Comparison of ENCODE assay signal across 26 mouse cellular contexts in genomic region chr7:120902931-120903330, GRCm38 (mm10). TPM values are rescaled to one million over a fixed set of nuclear protein-coding genes. Genes with fewer than 3 reads are reported as not detected.
DNase-seq lines count a peak whose midpoint lies in the region; ATAC-seq and TF ChIP-seq lines count a peak whose summit lies in the region.
"Had no signal": no experiment of that assay in that cellular context is flagged by ENCODE, and none has a peak within 500 bp of the region (broad histone marks: within the 10 kb centered on the region; RNA-seq: fewer than 3 reads in every experiment).

No protein-coding gene starts in this region.

- DNase-seq in forebrain, embryonic 14.5 days (ENCODE audit: low spot score): peak; percentile 20
- DNase-seq in forebrain, embryonic 11.5 days (ENCODE audit: low spot score): no peak
- no peak for DNase-seq in midbrain, embryonic 10.5 days (ENCODE audit: low spot score)
- no peak for DNase-seq in layer of hippocampus, adult 2 months (ENCODE audit: low spot score in 2 of 2)
- no peak for DNase-seq in left cerebral cortex, postnatal 25 days (ENCODE audit: low spot score in 2 of 2)
- DNase-seq: adrenal gland, postnatal 10 days; B cell, adult 2 months; cerebellum, adult 11 months; cerebellum, adult 9-10 months; cerebellum, postnatal 36 days; gastrocnemius, postnatal 36 days; heart, adult 18-20 months; heart, postnatal 36 days; kidney, adult 11 months; kidney, postnatal 14 days; right cerebral cortex, postnatal 25 days had no signal

- H3K9ac ChIP-seq in forebrain, embryonic 14.5 days (ENCODE audit: low read length): no peak overlapping the region
- H3K9ac ChIP-seq in forebrain, embryonic 11.5 days (ENCODE audit: low read length): no peak overlapping the region
- no peak overlapping the region for H3K9ac ChIP-seq in midbrain, embryonic 13.5 days (replicated peaks)
- H3K9ac ChIP-seq: embryonic facial prominence, embryonic 12.5 days; hindbrain, embryonic 13.5 days; limb, embryonic 13.5 days; lung, embryonic 15.5 days; stomach, embryonic 15.5 days had no signal

- no peak for TF ChIP-seq CTCF in layer of hippocampus, adult 2 months (conservative IDR thresholded peaks at IDR 0.05)

- 49% methylated on average over 3 of the region's 3 CpGs for WGBS in forebrain, embryonic 14.5 days
- WGBS in forebrain, embryonic 11.5 days: 67% methylated on average over 3 of the region's 3 CpGs
- 42% methylated on average over 3 of the region's 3 CpGs for WGBS in midbrain, embryonic 10.5 days
- WGBS in midbrain, embryonic 13.5 days: 23% methylated on average over 3 of the region's 3 CpGs

- H3K9me3 ChIP-seq in forebrain, embryonic 14.5 days (replicated peaks; ENCODE audit: control insufficient read depth, low read length): no peaks in the 10 kb centered on the region
- no peaks in the 10 kb centered on the region for H3K9me3 ChIP-seq in forebrain, embryonic 11.5 days (ENCODE audit: control insufficient read depth, low read length)
- H3K9me3 ChIP-seq in midbrain, embryonic 10.5 days (replicated peaks): no peaks in the 10 kb centered on the region
- no peaks in the 10 kb centered on the region for H3K9me3 ChIP-seq in midbrain, embryonic 13.5 days
- H3K9me3 ChIP-seq: embryonic facial prominence, embryonic 12.5 days; forebrain, embryonic 10.5 days; hindbrain, embryonic 13.5 days; limb, embryonic 13.5 days; lung, embryonic 15.5 days; stomach, embryonic 15.5 days had no signal

- no peaks in the 10 kb centered on the region for H3K27me3 ChIP-seq in forebrain, embryonic 14.5 days (replicated peaks; ENCODE audit: control insufficient read depth, insufficient read depth, low read length)
- H3K27me3 ChIP-seq in forebrain, embryonic 11.5 days (ENCODE audit: control insufficient read depth, insufficient read depth, low read length): no peaks in the 10 kb centered on the region
- H3K27me3 ChIP-seq in midbrain, embryonic 10.5 days (ENCODE audit: low read depth, poor library complexity, severe bottlenecking): no peaks in the 10 kb centered on the region
- no peaks in the 10 kb centered on the region for H3K27me3 ChIP-seq in midbrain, embryonic 13.5 days
- H3K27me3 ChIP-seq: CH12.LX; embryonic facial prominence, embryonic 12.5 days; hindbrain, embryonic 13.5 days; limb, embryonic 13.5 days; lung, embryonic 15.5 days; stomach, embryonic 15.5 days had no signal

- intact Hi-C loops in left cerebral cortex, postnatal 25 days (cut with DNase I): no loop called here

- no peak overlapping the region for H3K4me3 ChIP-seq in forebrain, embryonic 14.5 days (ENCODE audit: low read depth, low read length)
- no peak overlapping the region for H3K4me3 ChIP-seq in forebrain, embryonic 11.5 days (ENCODE audit: low read depth, low read length)
- H3K4me3 ChIP-seq in midbrain, embryonic 10.5 days: no peak overlapping the region
- no peak overlapping the region for H3K4me3 ChIP-seq in midbrain, embryonic 13.5 days (replicated peaks)
- no peak overlapping the region for H3K4me3 ChIP-seq in layer of hippocampus, adult 2 months
- H3K4me3 ChIP-seq: embryonic facial prominence, embryonic 12.5 days; forebrain, embryonic 10.5 days; hindbrain, embryonic 13.5 days; limb, embryonic 13.5 days; lung, embryonic 15.5 days; stomach, embryonic 15.5 days had no signal

- peak overlapping the region; percentile 39; the same call in 1 of the 2 replicates for H3K27ac ChIP-seq in forebrain, embryonic 14.5 days (ENCODE audit: low read depth, low read length)
- H3K27ac ChIP-seq in forebrain, embryonic 11.5 days (ENCODE audit: low read depth, low read length): no peak overlapping the region
- peak overlapping the region; percentile 72 for H3K27ac ChIP-seq in midbrain, embryonic 10.5 days (replicated peaks)
- peak overlapping the region; percentile 41 for H3K27ac ChIP-seq in midbrain, embryonic 13.5 days
- H3K27ac ChIP-seq in layer of hippocampus, adult 2 months: no peak overlapping the region
- H3K27ac ChIP-seq: embryonic facial prominence, embryonic 12.5 days; forebrain, embryonic 10.5 days; hindbrain, embryonic 13.5 days; limb, embryonic 13.5 days; lung, embryonic 15.5 days; stomach, embryonic 15.5 days had no signal

- ATAC-seq in forebrain, embryonic 14.5 days: no peak
- ATAC-seq in forebrain, embryonic 11.5 days (replicated peaks; ENCODE audit: low FRiP score): no peak
- peak; percentile 58 for ATAC-seq in midbrain, embryonic 13.5 days

- H3K36me3 ChIP-seq in forebrain, embryonic 14.5 days (ENCODE audit: control insufficient read depth, insufficient read depth, low read length): peaks cover 12% of the 10 kb centered on the region
- no peaks in the 10 kb centered on the region for H3K36me3 ChIP-seq in forebrain, embryonic 11.5 days (ENCODE audit: control insufficient read depth, insufficient read depth, low read length)
- peaks cover 11% of the 10 kb centered on the region for H3K36me3 ChIP-seq in midbrain, embryonic 10.5 days
- peaks cover 11% of the 10 kb centered on the region for H3K36me3 ChIP-seq in midbrain, embryonic 13.5 days

- H3K4me1 ChIP-seq in forebrain, embryonic 14.5 days (ENCODE audit: control insufficient read depth, insufficient read depth, low read length): no peaks in the 10 kb centered on the region
- H3K4me1 ChIP-seq in forebrain, embryonic 11.5 days (replicated peaks; ENCODE audit: control insufficient read depth, insufficient read depth, low read length): 0 out of 2 replicates have a peak, but pooled peaks cover 3% of the 10 kb centered on the region
- H3K4me1 ChIP-seq in midbrain, embryonic 10.5 days: peaks cover 28% of the 10 kb centered on the region
- H3K4me1 ChIP-seq in midbrain, embryonic 13.5 days (replicated peaks): peaks cover 17% of the 10 kb centered on the region
- H3K4me1 ChIP-seq: embryonic facial prominence, embryonic 12.5 days; lung, embryonic 15.5 days; stomach, embryonic 15.5 days had no signal

- no peak overlapping the region for H3K4me2 ChIP-seq in forebrain, embryonic 14.5 days (ENCODE audit: low read length)
- no peak overlapping the region for H3K4me2 ChIP-seq in forebrain, embryonic 11.5 days (ENCODE audit: low read depth, low read length, severe bottlenecking)
- H3K4me2 ChIP-seq in midbrain, embryonic 13.5 days (replicated peaks): no peak overlapping the region
- H3K4me2 ChIP-seq: embryonic facial prominence, embryonic 12.5 days; heart, embryonic 11.5 days; hindbrain, embryonic 13.5 days; limb, embryonic 13.5 days; liver, embryonic 11.5 days; lung, embryonic 15.5 days; stomach, embryonic 15.5 days had no signal

RNA-seq across cellular contexts. Expression of gene Polr3e, which starts 14.6 kb away (rescaled TPM):
- 22.7 and 23.2 TPM in 2 replicates for polyA plus RNA-seq in forebrain, embryonic 14.5 days (2014; fragmentation: Nextera tagmentation; extraction: Ambion mirVana)
- 27.1 and 29.1 TPM in 2 replicates for polyA plus RNA-seq in forebrain, embryonic 11.5 days (2014; fragmentation: Nextera tagmentation; extraction: Ambion mirVana)
- 38.2 and 41.0 TPM in 2 replicates for polyA plus RNA-seq in midbrain, embryonic 10.5 days (2016; fragmentation: Nextera tagmentation; extraction: Ambion mirVana)
- 24.6 and 27.7 TPM in 2 replicates for polyA plus RNA-seq in midbrain, embryonic 13.5 days (2015; fragmentation: Nextera tagmentation; extraction: Ambion mirVana)
- total RNA-seq in layer of hippocampus, adult 2 months (2021): 10 to 100 TPM; 26.3 to 27.0 TPM
- 10 to 100 TPM; 25.2 TPM for total RNA-seq in left cerebral cortex, postnatal 25 days (2021)

Comparison
In these comparisons a context has a peak if more than half of its experiments do, and no peak if none do; other contexts are left out.
1. H3K27ac ChIP-seq: peak in forebrain, embryonic 14.5 days (single experiment), midbrain, embryonic 10.5 days (single experiment) and midbrain, embryonic 13.5 days (single experiment); none in forebrain, embryonic 11.5 days (single experiment) and layer of hippocampus, adult 2 months (single experiment).